Mouse (Mus musculus) cerebellum, adult 8-10 months (tissue): ENCODE data around the gene Slc7a8.
A peak's percentile ranks its signal among the peaks of the same experiment; 100 is the strongest.

Source experiments
- DNase-seq: peaks from one replicate; pipeline ENCODE4 v3.0.0; 2022

Slc7a8 gene

GRCm38 (mm10) chr14:54781610-54782365 is at the start of gene Slc7a8:
Slc7a8 (minus strand) TSS chr14:54781946.
- peak; percentile 83 for DNase-seq

- peak; percentile 13 for DNase-seq
Observed at GRCm38 (mm10) chr14:54823716-54824115, 42.0 kb upstream of the Slc7a8 start.

GRCm38 (mm10) chr14:54822301-54822700 is 40.6 kb upstream of the Slc7a8 start:
- no peak for DNase-seq

- peak; percentile 46 for DNase-seq
Observed at GRCm38 (mm10) chr14:54817791-54818190, 36.0 kb upstream of the Slc7a8 start.

- no peak for DNase-seq
Observed at GRCm38 (mm10) chr14:54815737-54816136, 34.0 kb upstream of the Slc7a8 start.

GRCm38 (mm10) chr14:54813991-54814390 is 32.2 kb upstream of the Slc7a8 start, which contains the start of gene Rnf212b:
Rnf212b (plus strand) TSS chr14:54814141.
- DNase-seq = no peak

GRCm38 (mm10) chr14:54809668-54810033 is 27.9 kb upstream of the Slc7a8 start:
- DNase-seq = no peak

GRCm38 (mm10) chr14:54808718-54809667 is 27.2 kb upstream of the Slc7a8 start:
- no peak for DNase-seq

- no peak for DNase-seq
Observed at GRCm38 (mm10) chr14:54806124-54806523, 24.4 kb upstream of the Slc7a8 start.

GRCm38 (mm10) chr14:54802428-54802827 is 20.7 kb upstream of the Slc7a8 start:
- no peak for DNase-seq

- DNase-seq = no peak
Observed at GRCm38 (mm10) chr14:54799686-54800085, 17.9 kb upstream of the Slc7a8 start.

- no peak for DNase-seq
Observed at GRCm38 (mm10) chr14:54796760-54797159, 15.0 kb upstream of the Slc7a8 start.

- DNase-seq = no peak
Observed at GRCm38 (mm10) chr14:54795901-54796300, 14.2 kb upstream of the Slc7a8 start.

- no peak for DNase-seq
Observed at GRCm38 (mm10) chr14:54793894-54794830, 12.4 kb upstream of the Slc7a8 start.

- no peak for DNase-seq
Observed at GRCm38 (mm10) chr14:54793351-54793750, 11.6 kb upstream of the Slc7a8 start.

GRCm38 (mm10) chr14:54792166-54792565 is 10.4 kb upstream of the Slc7a8 start:
- no peak for DNase-seq

GRCm38 (mm10) chr14:54788231-54788630 is 6.5 kb upstream of the Slc7a8 start:
- DNase-seq = no peak

GRCm38 (mm10) chr14:54787226-54787625 is 5.5 kb upstream of the Slc7a8 start:
- no peak for DNase-seq

- peak; percentile 25 for DNase-seq
Observed at GRCm38 (mm10) chr14:54786489-54786888, 4.7 kb upstream of the Slc7a8 start.

GRCm38 (mm10) chr14:54785898-54786297 is 4.2 kb upstream of the Slc7a8 start:
- DNase-seq = peak; percentile 71

- DNase-seq = no peak
Observed at GRCm38 (mm10) chr14:54782971-54783370, 1.2 kb upstream of the Slc7a8 start.

GRCm38 (mm10) chr14:54780836-54781609 is 723 bp downstream of the Slc7a8 start:
- peak; percentile 84 for DNase-seq
